Mouse (Mus musculus) embryonic facial prominence, embryonic 14.5 days (tissue): ENCODE data around the gene N4bp2. TPM values are rescaled to one million over a fixed set of nuclear protein-coding genes. Genes with fewer than 3 reads are reported as not detected.
"Not testable (repeated sequence)": the region's sequence is repeated elsewhere in the genome, so short reads cannot be mapped to it uniquely, and the experiment has no call there.

Source experiments
- ATAC-seq: fragments of 200-750 bp; cut with Nextera tagmentation; 2 replicates; pipeline ENCODE4 v1.8.0; 2017; ENCODE audit warnings: low read depth, moderate number of reproducible peaks, moderate TSS enrichment
- DNase-seq: peaks from one replicate; pipeline ENCODE4 v3.0.0-alpha.2; 2015; ENCODE audit warnings: low spot score
- H3K27ac ChIP-seq: fragments of 300-500 bp; sonication (generic); replicated peaks from 2 replicates; pipeline ENCODE4 v1.5.1; 2014; ENCODE audit warnings: low read depth, mild to moderate bottlenecking, low read length, moderate library complexity
- H3K27me3 ChIP-seq: fragments of 300-500 bp; sonication (generic); replicated peaks from 2 replicates; pipeline ENCODE4 v1.6.1; 2014; ENCODE audit warnings: low read length; ENCODE audit not compliant: control insufficient read depth, insufficient read depth
- H3K36me3 ChIP-seq: fragments of 300-500 bp; sonication (generic); 2 replicates; pipeline ENCODE4 v1.6.1; 2014; ENCODE audit warnings: low read length, mixed read lengths; ENCODE audit not compliant: control insufficient read depth, insufficient read depth
- H3K4me1 ChIP-seq: fragments of 300-500 bp; sonication (generic); 2 replicates; pipeline ENCODE4 v1.6.1; 2014; ENCODE audit warnings: antibody characterized with exemption, low read length; ENCODE audit not compliant: control insufficient read depth, insufficient read depth
- H3K4me2 ChIP-seq: fragments of 300-500 bp; sonication (generic); 2 replicates; pipeline ENCODE4 v1.6.1; 2014; ENCODE audit warnings: low read depth, mild to moderate bottlenecking, low read length, moderate library complexity, mixed read lengths
- H3K4me3 ChIP-seq: fragments of 300-500 bp; sonication (generic); 2 replicates; pipeline ENCODE4 v1.5.1; 2014; ENCODE audit warnings: low read depth, mild to moderate bottlenecking, low read length
- H3K9ac ChIP-seq: fragments of 300-500 bp; sonication (generic); 2 replicates; pipeline ENCODE4 v1.6.1; 2014; ENCODE audit warnings: low read depth, mild to moderate bottlenecking, low read length, moderate library complexity, mixed read lengths
- H3K9me3 ChIP-seq: fragments of 300-500 bp; sonication (generic); 2 replicates; pipeline ENCODE4 v1.6.1; 2016; ENCODE audit warnings: low read length; ENCODE audit not compliant: control insufficient read depth
- WGBS: fragments of 180-500 bp; shearing (Covaris S2); extraction: QIAGEN DNeasy Blood & Tissue Kit; methylation state at CpG from one replicate; pipeline ENCODE4 v1.1.7; 2014; 5-methylcytosine and 5-hydroxymethylcytosine counted together
- polyA plus RNA-seq: library from polyadenylated mRNA; unstranded; fragments of >200 nt; fragmentation: Nextera tagmentation; extraction: Ambion mirVana; gene quantifications from 2 replicates; pipeline ENCODE4 v1.2.1, GENCODE M21; 2014

N4bp2 gene
- polyA plus RNA-seq: 33.6 and 34.6 TPM in 2 replicates

GRCm38 (mm10) chr5:65763088-65763915 lies at the start of gene N4bp2:
N4bp2 (plus strand) TSS chr5:65763521.
- peaks cover 8% of the 10 kb centered on the region; the same call in 1 of the 2 replicates for H3K36me3 ChIP-seq
- no peaks in the 10 kb centered on the region for H3K4me1 ChIP-seq
- DNase-seq (peak; percentile 76), ATAC-seq (peak; percentile 37)
- no peaks in the 10 kb centered on the region for H3K27me3 ChIP-seq
- 0% methylated on average over 10 of the region's 80 CpGs for WGBS
- peak within 1 kb of the TSS; percentile 100 for H3K9ac ChIP-seq
- peak within 1 kb of the TSS; percentile 100 for H3K27ac ChIP-seq
- peak within 1 kb of the TSS; percentile 76 for H3K4me2 ChIP-seq
- peak within 1 kb of the TSS; percentile 93 for H3K4me3 ChIP-seq
- H3K9me3 ChIP-seq: no peaks in the 10 kb centered on the region

GRCm38 (mm10) chr5:65715084-65715483 lies 48.2 kb upstream of the N4bp2 start:
- no peak overlapping the region for H3K27ac ChIP-seq
- H3K4me3 ChIP-seq: no peak overlapping the region
- H3K27me3 ChIP-seq: no peaks in the 10 kb centered on the region
- no peaks in the 10 kb centered on the region for H3K36me3 ChIP-seq
- no peaks in the 10 kb centered on the region for H3K9me3 ChIP-seq
- H3K4me1 ChIP-seq: no peaks in the 10 kb centered on the region
- ATAC-seq (no peak), DNase-seq (no peak)
- H3K9ac ChIP-seq: no peak overlapping the region
- H3K4me2 ChIP-seq: no peak overlapping the region
- 79% methylated on average over 6 of the region's 6 CpGs for WGBS

- Histone ChIP-seq H3K9me3 (no peaks in the 10 kb centered on the region), H3K9ac (no peak overlapping the region), H3K4me2 (no peak overlapping the region), H3K27me3 (no peaks in the 10 kb centered on the region), H3K4me1 (no peaks in the 10 kb centered on the region), H3K27ac (no peak overlapping the region), H3K36me3 (no peaks in the 10 kb centered on the region), H3K4me3 (no peak overlapping the region)
- no peak for ATAC-seq
- 80% methylated on average over 18 of the region's 18 CpGs for WGBS
- DNase-seq: no peak
These were observed 46.0 kb upstream of the N4bp2 start for GRCm38 (mm10) chr5:65717063-65717902.

GRCm38 (mm10) chr5:65717903-65718211 lies 45.5 kb upstream of the N4bp2 start:
- H3K4me2 ChIP-seq, H3K27me3 ChIP-seq, H3K9me3 ChIP-seq, H3K4me3 ChIP-seq, H3K27ac ChIP-seq, H3K4me1 ChIP-seq, H3K36me3 ChIP-seq, H3K9ac ChIP-seq, ATAC-seq, DNase-seq: not testable (repeated sequence)
- 93% methylated on average over 8 of the region's 8 CpGs for WGBS

- 25% methylated on average over 3 of the region's 3 CpGs for WGBS
- Histone ChIP-seq H3K9ac (no peak overlapping the region), H3K4me3 (no peak overlapping the region), H3K36me3 (no peaks in the 10 kb centered on the region), H3K4me1 (no peaks in the 10 kb centered on the region), H3K27ac (no peak overlapping the region), H3K27me3 (no peaks in the 10 kb centered on the region), H3K9me3 (no peaks in the 10 kb centered on the region), H3K4me2 (no peak overlapping the region)
- no peak for ATAC-seq
- DNase-seq: peak; percentile 25
These were observed 45.0 kb upstream of the N4bp2 start for GRCm38 (mm10) chr5:65718368-65718767.

GRCm38 (mm10) chr5:65724311-65725054 lies 38.8 kb upstream of the N4bp2 start:
- no peaks in the 10 kb centered on the region for H3K9me3 ChIP-seq
- WGBS: under 1% methylated on average over 18 of the region's 23 CpGs
- H3K4me1 ChIP-seq: 0 out of 2 replicates have a peak, but pooled peaks cover 4% of the 10 kb centered on the region

GRCm38 (mm10) chr5:65731173-65732007 lies 31.9 kb upstream of the N4bp2 start:
- Histone ChIP-seq H3K36me3 (no peaks in the 10 kb centered on the region), H3K4me1 (no peaks in the 10 kb centered on the region), H3K9ac (no peak overlapping the region), H3K27ac (no peak overlapping the region), H3K4me2 (no peak overlapping the region), H3K27me3 (no peaks in the 10 kb centered on the region), H3K9me3 (no peaks in the 10 kb centered on the region), H3K4me3 (no peak overlapping the region)
- DNase-seq (peak; percentile 40), ATAC-seq (no peak)
- WGBS: 63% methylated on average over 9 of the region's 9 CpGs

More at GRCm38 (mm10) chr5:65724311-65725054, 38.8 kb upstream of the N4bp2 start:
- Histone ChIP-seq H3K9ac (peak overlapping the region; percentile 54), H3K4me3 (peak overlapping the region; percentile 40), H3K27ac (peak overlapping the region; percentile 88), H3K4me2 (peak overlapping the region; percentile 63), H3K36me3 (no peaks in the 10 kb centered on the region), H3K27me3 (no peaks in the 10 kb centered on the region)
- ATAC-seq: peak; percentile 90
- DNase-seq: peak; percentile 91
